Mouse (Mus musculus): Measurements from ENCODE around the gene Sema4b.
A peak's percentile ranks its signal among the peaks of the same experiment; 100 is the strongest.

The Sema4b gene

GRCm38 (mm10) chr7:80198863-80199262, 12.2 kb downstream of the Sema4b start:
- DNase-seq: no peak

DNA sequence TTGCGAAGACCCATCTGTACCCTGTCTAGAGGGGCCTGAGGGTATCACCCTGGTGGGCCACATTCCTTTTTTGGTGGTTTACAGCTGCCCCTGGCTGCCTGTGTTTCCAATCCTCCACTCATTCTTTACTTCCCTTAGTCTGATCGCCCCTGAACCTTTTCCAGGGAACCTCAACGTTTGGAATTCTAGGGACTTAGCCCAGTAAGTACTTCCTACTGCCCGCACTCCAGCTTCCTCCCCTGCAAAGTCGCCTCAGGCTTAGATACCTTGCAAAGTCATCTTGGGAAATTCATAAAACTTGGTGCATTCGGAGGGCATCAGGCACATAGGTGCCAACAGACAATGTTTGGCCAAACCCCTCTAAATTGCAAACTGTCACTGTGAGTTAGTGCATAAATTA, 12.6 kb downstream of the Sema4b start:
- DNase-seq: no peak

DNA sequence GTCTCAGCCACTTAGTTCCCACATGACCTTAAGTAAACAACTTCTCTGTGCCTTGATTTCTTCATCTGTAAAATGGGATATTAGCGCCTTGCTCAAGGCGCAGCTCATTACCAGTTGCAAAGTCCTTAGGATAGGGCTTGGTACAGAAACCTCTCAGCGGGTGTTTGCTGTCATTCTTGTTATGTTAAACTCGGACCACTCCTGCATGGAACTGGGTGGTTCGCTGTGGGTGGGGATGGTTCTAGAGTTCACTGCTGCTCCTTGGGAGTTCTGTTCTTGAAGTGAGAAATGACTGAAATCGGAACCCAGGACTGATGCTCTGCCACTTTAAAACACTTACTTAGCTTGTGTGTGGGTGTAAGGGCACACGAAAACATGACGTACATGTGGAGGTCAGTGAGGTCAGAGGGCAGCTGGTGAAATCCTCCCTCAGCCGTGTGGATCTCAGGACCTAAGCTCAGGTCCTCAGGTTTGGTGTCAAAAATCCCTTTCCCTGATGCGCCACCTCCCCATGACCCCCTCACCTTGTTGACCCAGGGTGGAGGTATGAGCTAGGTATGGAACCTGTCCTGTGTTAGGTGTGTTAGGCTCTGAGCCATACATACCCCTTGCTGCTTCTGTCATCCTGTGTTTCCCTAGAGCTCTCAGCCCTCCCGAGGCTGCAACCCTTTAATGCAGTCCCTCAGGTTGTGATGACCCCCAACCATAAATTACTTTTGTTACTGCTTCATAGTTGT, 13.4 kb downstream of the Sema4b start:
- DNase-seq: no peak

- DNase-seq: no peak
Measured at GRCm38 (mm10) chr7:80200588-80200945, 13.9 kb downstream of the Sema4b start.

- no peak for DNase-seq
Measured at GRCm38 (mm10) chr7:80200963-80201539, 14.4 kb downstream of the Sema4b start.

GRCm38 (mm10) chr7:80201888-80202540, 15.4 kb downstream of the Sema4b start:
- DNase-seq: no peak

- no peak for DNase-seq
Measured at GRCm38 (mm10) chr7:80202961-80203360, 16.3 kb downstream of the Sema4b start.

GRCm38 (mm10) chr7:80203638-80204096, 17.0 kb downstream of the Sema4b start:
- DNase-seq: peak; percentile 53

DNA sequence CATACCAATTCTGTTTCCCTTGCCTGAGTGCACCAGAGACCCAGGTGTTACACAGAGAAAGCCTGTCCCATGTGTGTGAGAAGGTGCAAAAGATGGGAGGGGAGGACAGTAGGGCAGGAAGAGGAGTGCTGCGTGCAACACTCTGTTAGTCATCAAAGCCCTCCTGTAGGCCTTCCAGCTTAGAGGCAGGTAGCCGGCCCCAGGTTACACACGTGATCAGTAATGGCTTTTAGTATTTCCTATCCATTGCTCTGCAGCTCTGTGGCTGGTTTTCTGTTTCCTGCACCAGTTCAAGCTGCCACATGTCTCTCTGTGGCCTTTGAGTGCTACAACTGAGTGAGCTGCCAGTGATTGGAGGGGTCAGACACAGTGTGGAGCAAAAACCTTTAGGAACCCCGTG, 17.7 kb downstream of the Sema4b start:
- no peak for DNase-seq

DNA sequence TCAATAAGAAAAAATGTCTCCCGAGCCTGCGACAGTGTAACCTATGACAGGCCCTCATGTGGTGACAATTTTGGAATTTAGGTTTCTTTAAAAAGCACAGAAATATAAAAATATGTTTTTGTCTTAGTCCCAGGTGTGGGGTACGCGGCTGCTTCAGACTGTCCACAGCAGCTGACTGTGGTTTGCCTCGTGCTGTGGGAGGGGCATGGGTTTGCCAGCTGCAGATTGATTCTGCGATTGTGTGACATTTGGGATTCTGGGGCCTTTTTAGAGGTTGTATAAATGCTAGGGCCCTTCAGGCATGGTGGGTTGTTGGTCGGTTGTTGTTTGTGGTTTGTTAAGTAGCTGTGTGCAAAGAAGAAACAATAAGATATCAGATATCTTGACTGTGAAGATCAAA, 18.3 kb downstream of the Sema4b start:
- DNase-seq: no peak

- DNase-seq: no peak
Measured at GRCm38 (mm10) chr7:80205705-80206589, 19.3 kb downstream of the Sema4b start.

- DNase-seq: peak; percentile 30
Measured at GRCm38 (mm10) chr7:80207314-80207731, 20.7 kb downstream of the Sema4b start.

GRCm38 (mm10) chr7:80208026-80208642, 21.5 kb downstream of the Sema4b start:
- DNase-seq: peak; percentile 87

DNA sequence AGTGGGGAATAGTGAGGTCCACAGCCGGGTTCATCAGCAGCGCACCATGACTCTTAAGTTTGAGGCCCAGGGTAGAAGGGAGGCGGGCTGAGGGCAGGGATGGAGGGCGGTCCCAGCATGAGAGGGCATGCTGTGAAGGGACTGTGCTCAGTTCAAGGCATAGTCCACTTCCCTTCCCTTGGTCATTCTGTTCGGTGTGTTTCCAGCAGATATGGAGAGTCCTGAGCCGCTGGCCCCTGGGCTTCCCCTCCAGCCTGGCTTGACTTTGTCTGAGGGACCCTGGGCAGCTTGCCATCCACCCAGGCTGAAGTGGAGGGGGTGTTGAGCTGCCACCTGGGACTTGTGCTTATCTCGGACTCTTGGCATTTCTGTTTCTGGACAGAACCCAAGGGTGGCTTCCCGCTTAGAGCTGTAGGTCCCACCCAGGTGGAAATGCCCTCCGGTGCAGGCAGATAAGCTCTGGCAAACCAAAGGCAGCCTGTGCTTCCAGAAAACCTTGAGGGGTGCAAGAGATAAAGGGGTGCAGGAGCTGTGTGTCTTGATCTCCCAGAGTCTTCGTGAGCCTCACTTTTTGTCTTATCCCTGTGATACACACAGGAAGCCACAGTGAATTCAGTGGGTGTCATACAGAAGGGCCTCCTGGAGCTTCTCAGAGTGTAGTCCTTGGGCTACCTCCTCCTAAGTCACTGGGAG, 22.2 kb downstream of the Sema4b start:
- DNase-seq: peak; percentile 90

DNA sequence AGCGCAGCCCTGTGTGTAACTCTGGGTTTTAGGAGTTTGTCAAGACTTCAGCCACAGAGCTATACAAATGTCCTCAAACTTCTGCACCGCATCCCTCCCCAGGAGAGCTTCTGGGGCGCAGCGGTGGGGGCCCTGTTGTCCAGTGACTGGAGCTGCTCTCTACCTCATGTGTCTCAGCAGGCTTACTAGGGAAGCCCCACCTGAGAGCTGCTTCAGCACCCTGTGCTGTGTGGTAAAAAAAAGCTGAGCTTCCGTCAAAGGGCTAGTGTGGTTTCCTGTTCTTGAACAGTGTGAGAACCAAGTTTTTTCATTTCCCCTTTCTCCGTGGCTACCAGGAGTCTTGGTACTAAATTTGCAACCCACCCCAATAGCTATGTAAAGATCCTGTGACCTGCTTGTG, 23.0 kb downstream of the Sema4b start:
- peak; percentile 62 for DNase-seq

DNA sequence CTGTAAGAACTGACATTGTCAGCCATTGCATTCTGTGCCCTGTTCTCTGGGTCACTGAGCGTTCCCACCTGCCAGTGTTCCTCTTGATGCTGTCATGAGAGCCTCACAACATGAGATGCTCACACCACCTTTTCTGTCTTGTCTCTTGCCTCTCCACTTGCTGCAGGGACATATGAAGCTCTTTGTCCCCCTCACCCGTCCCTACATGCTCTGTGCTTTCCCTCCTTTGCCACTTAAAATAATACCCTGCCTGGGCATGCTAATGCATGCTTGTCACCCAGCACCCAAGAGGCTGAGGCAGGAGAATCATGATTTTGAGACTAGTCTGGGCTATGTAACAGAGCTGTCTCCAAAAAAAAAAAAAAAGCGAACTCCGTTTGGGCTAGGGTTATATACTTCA, 24.3 kb downstream of the Sema4b start:
- DNase-seq: no peak

GRCm38 (mm10) chr7:80213604-80214003, 27.0 kb downstream of the Sema4b start:
- DNase-seq: no peak

GRCm38 (mm10) chr7:80214459-80214858, 27.8 kb downstream of the Sema4b start:
- DNase-seq: no peak

GRCm38 (mm10) chr7:80215398-80215797, 28.8 kb downstream of the Sema4b start:
- peak; percentile 90 for DNase-seq

GRCm38 (mm10) chr7:80216566-80216965, 29.9 kb downstream of the Sema4b start:
- DNase-seq: peak; percentile 52

DNA sequence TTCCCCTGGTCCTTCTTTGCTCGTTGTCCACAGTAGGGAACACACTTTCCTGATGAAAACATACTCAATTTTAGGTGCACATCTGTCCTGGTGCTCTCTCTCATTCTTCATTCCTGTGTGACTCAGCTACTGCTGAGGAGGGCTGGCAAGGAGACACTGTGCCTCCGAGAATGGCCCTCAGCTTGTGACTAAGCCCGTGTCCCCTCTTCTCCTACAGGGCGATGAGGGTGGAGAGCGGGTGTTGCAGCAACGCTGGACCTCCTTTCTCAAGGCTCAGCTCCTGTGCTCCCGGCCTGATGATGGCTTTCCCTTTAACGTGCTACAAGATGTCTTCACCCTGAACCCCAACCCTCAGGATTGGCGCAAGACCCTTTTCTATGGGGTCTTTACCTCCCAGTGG, 32.0 kb downstream of the Sema4b start:
- no peak for DNase-seq

GRCm38 (mm10) chr7:80220237-80220797, 33.7 kb downstream of the Sema4b start:
- DNase-seq: no peak
